Mouse (Mus musculus): ENCODE measurements around the gene H3f3a.

DNA sequence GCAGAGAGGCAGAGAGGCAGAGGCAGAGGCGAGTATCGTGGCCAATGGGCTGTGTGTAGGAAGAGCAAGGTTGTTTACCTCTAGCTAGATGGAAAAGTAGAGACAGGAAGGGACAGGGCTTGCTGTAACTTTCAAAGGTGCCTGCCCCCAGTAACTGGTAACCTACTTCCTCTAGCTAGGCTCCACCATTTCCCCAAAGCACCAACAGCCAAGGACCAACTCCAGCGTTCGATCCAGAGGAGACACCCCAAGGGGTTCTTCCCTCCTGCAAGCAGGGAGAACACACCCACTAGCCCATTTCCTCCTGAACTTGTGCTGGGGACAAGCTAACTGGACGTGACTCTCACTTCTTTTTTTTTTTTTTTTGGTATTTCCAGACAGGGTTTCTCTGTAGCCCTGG lies 47.2 kb downstream of the H3f3a start:
- no peak for TF ChIP-seq GATA1 (IDR thresholded peaks at IDR 0.05; ENCODE audit: borderline replicate concordance, low read length)
- no peak for TF ChIP-seq FLI1 (IDR thresholded peaks at IDR 0.05; ENCODE audit: low read length)

Measured in megakaryocyte, embryonic 14.5 days (primary cell).